Mouse (Mus musculus): ENCODE data around the gene Ergic1.
A peak's percentile ranks its signal among the peaks of the same experiment; 100 is the strongest.

Gene Ergic1

DNA sequence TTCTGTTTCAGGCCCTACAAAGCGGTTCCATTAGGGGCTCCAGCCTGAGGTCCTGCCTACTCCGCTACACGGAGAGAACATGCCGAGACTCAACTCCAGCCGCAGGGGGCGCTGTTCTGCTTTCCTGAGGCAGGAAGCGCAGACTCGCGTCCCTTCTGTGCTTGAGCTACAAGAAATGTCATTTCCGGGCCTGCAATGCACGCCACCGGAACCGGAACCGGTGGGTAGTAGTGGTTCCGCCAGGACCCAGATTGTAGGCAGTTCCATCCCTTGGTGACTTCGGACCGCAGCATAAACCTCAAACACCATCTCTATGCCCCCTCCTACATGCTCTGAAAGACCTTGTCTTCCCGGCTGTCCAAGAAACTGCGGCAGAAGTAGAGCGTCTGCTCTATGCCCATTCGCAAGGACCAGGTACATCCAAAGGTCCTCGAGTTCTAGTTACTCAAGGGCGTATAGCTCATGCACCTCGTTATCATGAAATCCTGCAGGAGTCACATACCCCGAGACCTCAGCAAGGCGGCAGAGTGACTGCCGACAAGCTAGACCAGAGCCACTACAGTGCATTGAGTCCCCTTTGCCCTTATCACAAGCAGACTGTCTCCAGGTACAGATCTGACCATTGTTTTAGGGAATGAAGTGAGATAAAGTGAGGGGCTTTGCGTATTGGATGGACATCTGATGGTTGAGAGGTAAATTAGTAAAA is 101.8 kb downstream of the Ergic1 start, which contains the start of gene Atp6v0e:
Gene Atp6v0e, plus strand, starts transcription at position 254 of the 706 bp plus-strand sequence.
- peak; percentile 98 to 99 for DNase-seq

DNA sequence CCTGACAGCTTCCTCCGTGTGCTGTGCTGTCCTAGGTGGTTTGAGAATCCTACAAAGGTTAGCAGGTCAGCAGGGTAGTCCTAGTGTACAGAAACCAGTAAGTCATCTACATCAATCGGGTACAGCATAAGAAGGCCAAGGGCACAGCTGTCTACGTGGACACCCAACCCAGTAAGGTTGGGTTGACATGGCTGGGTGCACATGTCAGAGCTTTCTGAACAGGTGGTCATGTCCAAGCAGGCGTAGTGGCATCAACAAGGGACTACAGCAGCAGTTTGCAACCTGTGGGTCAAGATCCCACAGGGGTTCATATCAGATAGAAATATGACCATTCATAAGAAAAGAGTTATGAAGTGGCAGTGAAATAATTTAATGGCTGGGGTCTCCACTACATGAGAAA is 104.3 kb downstream of the Ergic1 start:
- no peak for DNase-seq

DNA sequence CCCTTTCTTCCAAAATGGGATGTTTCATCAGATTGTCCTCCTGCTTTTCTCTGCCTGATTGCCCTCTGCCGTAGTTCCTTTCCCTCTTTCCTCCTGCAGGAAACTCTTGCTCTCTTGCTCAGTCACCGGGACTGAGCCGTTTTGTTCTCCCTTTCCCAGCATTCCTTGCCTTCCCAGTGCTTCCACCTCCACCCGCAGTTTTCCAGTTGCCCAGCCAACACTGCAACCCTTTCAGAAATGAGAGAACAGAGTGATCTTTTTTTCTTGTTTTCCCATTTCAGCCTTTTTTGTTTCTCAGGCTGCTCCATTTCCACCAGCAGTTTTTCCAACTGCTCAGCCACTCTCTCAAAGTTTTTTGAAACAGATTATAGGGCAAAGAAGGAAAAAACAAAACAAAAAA is 110.0 kb downstream of the Ergic1 start:
- no peak for DNase-seq

DNA sequence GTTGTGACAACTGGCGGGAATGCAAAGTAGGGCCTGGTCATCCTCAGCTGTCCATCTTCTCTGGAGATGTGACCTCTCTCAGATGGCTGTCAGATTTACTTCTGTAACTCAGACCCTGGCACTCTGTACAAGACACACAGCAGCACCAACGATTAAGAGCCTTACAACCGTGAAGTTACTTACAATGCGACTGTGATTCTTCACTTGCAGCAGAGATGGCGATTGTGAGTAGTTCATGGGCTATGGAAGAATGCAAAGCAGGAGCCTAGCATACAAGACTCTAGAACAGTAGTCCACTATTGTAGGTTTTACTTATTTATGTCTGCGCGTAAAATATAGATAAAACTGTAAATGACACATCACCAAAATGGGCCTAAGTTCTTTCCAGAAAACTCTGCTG is 114.6 kb downstream of the Ergic1 start:
- DNase-seq: no peak

DNA sequence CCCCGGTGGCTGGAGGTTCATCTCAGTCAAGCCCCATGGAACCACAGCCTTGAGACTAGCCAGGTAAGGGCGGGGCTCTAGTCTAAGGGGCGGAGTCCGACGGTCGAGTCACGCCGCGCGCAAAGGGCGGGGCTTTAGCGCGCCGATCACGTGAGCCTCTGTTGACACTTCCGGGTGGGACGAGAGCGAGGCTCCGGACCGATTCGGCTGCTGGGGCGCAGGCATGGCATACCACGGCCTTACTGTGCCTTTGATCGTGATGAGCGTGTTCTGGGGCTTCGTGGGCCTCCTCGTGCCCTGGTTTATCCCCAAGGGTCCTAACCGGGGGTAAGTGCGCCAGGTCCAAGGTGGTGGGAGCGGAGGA is 114.9 kb downstream of the Ergic1 start:
- DNase-seq: peak; percentile 94 to 95

DNA sequence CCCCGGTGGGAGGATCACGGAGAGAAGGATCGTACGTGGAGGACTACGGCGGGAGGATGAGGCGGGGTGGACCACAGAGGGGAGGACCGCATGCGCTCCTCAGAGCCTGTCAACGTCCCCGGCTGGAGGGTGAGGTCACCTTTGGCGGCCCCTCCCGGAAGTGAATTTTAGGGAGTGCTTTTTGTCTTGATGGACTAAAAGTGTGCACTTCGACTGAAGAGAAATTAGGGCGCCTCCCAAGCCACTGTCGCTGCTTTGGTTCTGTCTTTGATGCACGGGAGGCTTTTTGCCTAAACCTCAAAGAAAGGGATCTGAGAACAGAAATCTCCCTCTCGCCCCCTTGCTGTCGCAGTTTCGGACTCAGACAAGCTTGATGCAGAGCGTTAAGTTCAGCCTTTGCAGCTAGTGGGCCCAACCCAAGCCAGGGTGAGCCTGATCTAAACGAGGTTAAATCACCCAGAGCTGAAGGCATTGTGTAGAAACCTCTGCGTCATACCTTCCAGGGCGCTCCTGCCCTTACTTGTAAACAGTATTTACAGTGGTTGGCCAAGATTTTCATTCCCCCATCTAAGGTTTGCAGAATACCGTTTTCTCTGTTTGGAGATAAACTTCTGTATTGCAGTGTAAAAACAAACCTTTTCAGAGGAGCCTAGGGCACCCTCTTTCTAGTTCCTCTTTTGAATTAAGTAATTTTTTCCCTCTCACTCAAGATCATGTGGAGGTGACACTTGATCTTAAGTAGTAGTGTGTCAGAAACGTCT is 115.5 kb downstream of the Ergic1 start:
- DNase-seq: peak in 1 of 2 experiments; percentile 84

DNA sequence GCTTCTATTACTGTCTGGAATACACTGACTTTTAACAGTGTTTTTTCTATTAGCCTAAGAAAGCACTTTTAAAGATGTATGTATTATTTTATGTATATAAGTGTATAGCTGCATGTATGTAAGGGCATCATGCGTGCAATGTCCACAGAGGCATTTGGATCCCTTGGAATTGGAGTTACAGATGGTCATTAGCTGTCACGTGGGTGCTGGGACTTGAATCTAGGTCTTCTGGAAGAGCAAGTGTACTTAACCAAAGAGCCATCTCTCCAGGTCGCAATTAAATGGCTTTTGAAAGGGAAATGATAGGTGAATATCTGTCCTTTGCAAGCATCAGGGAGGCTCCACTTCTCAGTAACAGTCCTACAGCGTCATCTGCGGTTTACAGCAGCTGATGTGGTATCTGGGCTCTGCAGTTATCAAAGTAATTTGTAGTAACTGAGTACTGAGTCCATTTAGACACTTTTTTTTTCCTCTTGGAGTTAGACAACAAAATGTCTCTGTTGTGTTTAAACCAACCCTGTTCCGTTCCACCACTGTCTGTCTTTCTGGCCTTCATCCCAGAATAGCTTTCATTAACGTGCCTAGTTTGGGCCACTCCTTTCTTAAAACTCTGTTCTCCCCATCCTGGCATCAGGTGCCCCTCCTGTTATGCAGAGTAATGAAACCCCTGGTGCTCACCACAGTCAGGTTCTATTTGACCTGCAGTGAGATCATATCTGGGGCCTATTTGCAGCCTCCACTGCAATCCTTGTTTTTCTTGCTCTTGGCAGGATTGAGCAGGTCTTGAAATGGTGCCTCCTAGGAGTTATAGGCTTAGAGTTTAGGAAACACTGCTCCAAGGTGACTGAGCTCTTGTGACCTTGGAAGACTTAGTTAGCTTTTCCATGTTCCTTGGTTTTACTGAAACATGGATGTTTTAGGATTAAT is 116.7 kb downstream of the Ergic1 start:
- DNase-seq: no peak

DNA sequence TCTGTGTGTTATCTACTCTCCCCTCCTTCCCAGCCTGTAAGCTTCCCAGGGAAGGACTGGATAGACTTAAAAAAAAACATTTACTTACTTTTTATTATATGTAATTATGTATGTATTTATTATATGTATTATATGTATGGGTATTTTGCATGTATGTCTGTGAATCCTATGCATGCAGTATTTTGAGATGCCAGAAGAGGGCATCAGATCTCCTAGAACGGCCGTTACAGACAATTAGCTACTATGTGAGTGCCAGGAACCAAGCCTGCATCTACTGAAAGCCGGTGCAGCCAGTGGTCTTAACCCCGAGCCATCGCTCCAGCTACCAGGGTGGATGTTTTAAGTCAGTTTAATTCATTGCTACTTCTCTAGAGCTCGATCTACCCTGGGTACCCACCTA is 120.0 kb downstream of the Ergic1 start:
- DNase-seq: no peak

DNA sequence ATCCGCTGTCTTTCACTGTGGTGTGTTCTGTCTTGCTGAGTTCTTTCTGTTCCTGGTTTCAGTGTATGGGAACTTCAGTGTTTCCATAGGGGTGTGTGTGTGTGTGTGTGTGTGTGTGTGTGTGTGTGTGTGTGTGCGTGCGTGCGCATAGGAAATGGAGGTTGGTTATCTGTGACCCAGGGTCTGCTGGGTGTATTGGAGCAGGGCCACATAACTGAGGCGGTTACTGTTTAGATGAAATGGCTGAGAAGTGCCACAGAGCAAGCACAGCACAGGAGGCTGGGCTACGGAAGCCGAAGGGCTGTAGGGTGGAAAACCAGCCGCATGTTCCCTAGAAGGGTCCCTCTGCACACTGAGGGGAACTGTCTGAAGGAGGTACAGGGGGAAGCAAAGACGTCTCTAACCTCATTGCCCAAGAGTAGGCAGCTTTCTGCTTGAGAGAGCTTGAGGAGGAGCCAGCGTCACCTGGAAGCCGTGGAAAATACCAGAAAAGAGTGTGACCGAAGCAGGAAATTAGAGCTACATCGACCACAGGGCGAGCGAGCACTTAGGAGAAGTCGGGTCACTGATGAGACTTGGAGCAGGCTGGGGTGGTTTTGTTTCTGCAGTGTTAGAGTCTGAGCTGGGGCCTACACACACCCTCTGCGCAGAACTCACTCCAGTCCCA is 125.2 kb downstream of the Ergic1 start:
- DNase-seq: no peak

DNA sequence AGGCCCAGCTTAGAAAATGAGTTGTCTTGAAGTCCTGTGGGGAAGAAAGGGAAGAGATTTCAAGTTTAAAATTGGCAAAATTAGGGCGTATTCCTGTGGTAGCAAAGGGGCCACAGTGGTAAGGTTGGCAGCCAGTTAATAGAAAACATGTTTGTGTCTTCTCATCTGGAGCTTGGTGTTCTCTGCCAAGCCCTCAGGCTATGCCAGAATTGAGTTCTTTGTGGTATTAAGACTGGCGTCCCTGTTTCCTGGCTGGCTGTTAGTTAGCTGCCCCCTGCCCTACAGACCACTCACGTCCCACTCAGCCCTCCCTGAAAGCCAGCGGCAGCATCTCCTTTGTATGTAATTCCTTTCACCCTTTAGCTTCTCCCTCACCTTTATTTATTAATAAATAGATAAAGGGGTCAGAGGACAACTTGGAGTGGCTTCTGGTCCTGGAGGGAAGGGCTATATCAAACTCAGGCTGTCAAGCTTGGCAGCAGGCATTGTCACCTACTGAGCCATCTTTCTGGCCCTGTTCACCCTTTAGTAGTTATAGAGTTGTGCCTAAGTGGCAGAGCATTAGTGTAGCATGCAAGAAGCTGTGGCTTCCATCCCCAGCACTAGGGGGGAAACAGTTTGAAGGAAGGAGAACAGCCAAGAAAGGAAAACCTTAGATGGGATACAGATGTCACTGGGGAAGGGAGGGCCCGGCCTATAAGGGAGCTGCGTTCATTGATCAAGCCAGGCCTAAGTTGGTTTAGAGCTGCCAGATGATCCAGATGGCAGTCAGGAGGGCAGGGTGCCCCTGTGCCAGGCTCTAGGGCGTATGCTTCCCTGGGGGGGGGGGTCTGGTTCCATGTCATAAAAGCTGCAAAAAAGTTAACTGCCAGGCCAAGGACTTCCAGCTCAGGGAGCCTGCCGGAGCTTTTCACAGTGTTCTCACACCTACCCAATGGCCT is 127.8 kb downstream of the Ergic1 start:
- DNase-seq: peak; percentile 47 to 56

DNA sequence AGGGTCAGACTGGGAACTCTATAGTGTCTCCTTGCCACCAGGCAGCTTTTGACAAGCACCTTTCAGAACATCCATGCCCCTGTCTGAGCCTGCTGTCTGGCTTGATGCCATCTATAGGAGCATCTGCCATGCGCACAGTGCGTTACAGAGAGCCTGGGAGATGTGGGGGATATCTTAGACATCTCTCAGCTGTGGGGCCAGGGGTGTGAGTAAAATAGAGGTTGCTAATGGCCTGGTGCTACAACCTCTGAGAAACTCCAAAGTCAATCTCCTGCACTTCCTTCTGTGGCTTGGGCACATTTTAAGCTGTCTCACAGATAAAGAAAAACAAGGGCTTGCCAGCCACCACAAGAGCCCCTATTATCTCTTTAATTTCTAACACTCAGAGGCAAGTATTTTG is 128.5 kb downstream of the Ergic1 start:
- no peak for DNase-seq

DNA sequence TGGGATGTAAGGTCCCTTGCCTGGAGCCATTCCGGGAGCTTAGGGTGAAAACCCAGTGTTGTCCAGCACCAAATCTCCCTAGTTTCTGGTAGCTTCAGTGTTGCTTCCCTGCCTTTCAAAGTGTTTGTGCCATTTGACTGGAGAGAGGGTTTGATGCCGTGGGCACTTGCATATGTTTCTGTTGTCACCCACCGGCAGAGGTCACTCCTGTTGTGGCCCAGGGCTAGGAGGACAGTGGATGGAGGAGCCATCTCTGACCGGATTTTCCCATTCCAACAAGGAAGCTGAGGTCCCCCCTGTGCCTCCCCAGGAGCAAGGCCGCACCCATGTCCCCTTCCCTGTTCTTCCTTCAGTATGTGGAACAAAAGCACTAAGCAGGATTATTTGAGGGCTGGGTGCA is 128.9 kb downstream of the Ergic1 start:
- DNase-seq: peak; percentile 34 to 45

DNA sequence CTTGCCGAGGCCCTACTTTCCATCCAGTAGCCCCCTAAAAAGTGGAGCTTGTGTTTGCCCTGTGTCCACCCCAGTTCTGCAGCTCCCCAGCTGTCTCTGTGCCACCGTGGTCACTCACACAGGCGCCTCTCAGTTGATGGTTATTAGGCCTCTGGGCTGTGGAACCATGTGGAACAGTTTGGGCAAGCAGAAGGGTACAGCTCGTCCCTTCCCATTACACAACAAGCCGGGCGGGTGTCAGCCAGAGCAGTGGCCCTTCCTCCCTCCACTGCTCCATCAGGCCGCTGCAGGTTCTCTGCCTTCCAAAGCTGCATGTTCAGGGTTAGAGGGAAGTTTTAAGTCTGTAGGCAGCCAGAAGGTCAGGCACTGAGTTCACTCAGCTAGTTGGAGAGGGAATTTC is 129.8 kb downstream of the Ergic1 start:
- DNase-seq: no peak

DNA sequence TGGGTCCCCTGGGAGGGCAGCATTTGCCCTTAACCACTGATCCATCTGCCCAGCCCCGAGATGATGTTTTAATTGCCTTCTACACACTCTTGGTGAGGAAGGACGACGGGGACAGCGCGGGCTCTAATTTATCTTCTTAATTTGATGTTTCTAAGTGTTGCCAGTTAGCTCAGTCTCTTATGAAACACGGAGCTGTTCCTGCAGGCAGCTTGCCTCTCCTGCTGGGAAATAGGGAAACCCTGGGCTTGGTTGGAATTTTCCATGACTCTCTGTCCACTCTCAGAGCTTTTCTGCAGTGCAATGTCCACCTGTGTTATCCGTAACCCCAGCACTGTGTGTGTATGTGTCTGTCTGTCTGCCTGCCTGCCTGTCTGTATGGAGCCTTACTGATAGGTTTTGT is 132.1 kb downstream of the Ergic1 start:
- DNase-seq: no peak

DNA sequence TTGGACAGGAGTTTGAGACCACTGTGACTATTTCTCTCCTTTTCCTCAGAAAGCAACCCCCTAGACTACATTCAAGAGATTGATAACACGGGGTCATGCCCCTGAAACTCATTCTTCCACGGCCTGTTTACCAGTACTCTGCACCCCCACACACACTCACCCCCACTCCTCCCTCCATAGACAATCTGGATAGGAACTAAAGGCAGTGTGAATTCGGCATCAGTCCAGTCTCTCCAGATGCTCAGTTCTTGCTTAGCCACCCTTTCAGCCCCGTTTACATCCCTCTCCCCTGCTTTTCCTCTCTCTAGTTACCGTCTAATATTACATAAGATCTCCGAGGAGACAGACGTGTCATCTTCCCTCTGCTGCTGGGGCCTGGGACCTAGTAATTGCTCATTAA is 132.9 kb downstream of the Ergic1 start:
- DNase-seq: no peak

DNA sequence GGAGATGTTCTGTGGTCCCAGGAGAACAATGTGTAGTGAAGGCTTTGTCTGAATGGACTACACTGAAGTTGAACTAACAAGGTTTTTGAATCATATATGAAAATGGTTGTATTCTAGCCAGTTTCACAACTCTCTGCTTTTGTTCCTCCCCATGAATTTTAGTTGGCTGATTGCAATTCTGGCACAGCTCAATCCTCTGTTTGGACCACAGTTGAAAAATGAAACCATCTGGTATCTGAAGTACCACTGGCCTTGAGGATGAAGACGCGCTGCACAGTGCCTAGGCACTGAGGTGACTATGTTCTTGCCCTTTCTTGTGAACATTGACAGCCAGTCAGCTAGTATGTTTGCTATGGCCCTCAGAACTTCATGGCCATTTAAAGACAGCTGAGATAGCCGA is 133.9 kb downstream of the Ergic1 start:
- no peak for DNase-seq

DNA sequence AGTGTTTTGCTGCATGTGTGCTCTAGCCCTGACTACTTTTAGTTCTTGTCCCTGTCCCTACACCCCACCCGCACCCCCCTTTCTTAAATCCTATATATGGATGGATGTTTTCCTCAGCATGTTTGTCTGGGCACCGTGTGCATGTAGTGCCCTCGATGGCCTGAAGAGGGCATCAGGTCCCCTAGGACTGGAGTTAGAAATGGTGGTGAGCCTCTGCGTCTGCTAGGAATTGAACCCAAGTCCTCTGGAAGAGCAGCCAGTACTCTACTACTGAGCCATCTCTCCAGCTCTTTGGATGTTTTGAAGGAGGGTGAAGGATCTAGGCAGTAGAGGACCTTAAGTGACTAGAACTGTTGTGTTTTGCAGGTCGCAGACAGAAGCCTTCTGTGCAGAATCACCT is 137.6 kb downstream of the Ergic1 start:
- no peak for DNase-seq

DNA sequence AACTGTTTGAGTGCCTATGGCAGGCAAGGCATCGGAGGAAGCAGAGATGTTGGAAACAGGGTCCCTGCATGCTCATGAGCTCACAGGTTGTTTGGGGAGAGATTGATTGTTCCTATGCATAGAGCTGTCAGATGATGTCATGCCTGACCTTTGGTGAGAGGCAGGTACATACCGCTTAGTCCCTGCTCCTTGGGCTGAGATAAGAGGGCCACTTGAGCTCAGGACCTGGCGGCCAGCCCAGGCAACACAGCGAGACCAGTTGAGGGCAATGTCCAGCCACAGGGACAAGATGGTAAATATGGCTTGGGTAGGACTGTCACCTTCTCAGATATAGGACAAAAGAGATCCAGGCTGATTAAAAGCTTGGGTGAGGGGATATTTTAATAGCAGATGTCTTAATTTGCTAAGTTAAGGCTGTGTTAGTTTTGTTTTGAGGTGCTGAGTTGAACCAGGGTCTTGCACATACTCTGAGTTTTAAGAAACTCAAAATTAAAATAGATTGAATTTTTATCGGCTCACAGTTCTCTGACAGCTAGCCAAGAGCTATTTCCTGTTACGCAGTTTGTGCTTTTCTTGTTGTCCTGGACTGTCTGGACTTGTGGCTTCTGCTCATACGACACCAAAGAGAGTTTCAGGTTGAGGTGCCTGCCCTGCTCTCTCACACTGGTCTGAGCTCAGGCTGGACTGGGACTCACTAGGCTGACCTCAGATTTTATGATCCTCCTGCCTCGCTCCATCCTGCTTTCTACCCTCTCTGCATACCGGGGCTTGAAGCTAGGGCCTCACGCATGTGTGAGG is 138.7 kb downstream of the Ergic1 start:
- peak; percentile 43 to 45 for DNase-seq

DNA sequence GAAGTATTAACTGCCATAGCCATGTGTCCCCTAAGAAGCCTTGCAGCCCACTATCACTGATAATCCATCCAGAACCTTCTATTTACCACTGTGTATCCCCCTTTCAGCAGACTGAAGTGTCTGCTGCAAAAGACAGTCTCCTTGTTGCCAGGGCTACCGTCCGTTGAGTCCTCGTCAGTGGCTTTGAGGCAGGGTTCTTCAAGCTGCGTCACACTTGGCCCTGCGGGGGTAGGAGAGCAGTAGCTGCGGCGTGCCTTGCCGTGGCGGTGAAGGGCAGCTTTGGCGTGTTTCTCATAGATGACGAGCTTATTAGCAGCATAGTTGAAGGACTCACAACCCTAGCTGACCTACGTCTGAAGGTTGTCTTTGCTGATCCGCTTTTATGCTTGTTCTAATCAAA is 140.3 kb downstream of the Ergic1 start:
- DNase-seq: no peak

DNA sequence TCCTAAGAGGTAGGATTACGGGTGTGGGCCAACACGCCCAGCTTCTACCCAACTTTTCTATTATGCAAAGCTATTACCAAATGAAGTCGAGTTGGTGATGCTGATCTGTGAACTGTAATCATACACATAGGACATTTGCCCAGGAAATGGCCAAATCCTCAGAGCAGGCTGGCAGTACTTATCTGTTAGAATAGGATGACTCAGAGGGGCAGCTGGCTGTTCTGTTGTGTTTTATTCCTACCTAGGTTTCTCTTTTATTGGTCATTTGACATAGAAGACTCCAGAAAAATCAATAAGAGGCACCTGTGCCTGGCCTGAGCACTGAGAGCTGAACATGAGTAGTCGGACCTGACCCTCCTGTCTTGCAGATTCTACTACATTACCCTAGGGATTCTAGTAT is 141.3 kb downstream of the Ergic1 start:
- no peak for DNase-seq

DNA sequence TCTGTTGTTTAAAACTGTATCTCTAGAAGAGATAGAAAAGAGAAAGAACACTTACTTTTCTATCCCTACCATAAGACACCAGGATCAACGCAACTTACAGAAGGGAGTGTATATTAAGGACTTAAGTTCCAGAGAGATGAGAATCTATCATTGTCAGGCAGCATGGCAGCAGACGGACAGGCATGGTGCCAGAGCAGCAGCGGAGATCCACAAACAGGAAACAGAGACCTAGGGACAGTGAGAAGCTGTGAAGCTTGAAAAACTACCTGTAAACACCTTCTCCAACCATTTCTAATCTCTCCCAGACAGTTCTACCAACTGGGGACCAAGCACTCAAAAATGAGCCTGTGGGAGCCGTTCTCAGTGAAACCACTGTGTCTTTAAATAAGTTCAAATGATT is 142.4 kb downstream of the Ergic1 start:
- peak; percentile 55 to 56 for DNase-seq
